Mouse (Mus musculus) stomach, postnatal 0 days (tissue): ENCODE results near the gene Kcne3. TPM values are rescaled to one million over a fixed set of nuclear protein-coding genes. Genes with fewer than 3 reads are reported as not detected.

Source experiments
- ATAC-seq: fragments of 200-750 bp; cut with Nextera tagmentation; 2 replicates; pipeline ENCODE4 v1.8.0; 2017; ENCODE audit not compliant: low FRiP score, low TSS enrichment
- DNase-seq: peaks from one replicate; pipeline ENCODE4 v3.0.0-alpha.2; 2016; ENCODE audit warnings: low spot score
- H3K27ac ChIP-seq: fragments of 300-500 bp; sonication (generic); replicated peaks from 2 replicates; pipeline ENCODE4 v1.5.1; 2014; ENCODE audit warnings: mild to moderate bottlenecking, control low read depth
- H3K27me3 ChIP-seq: fragments of 300-500 bp; sonication (generic); 2 replicates; pipeline ENCODE4 v1.6.1; 2014; ENCODE audit warnings: low read length; ENCODE audit not compliant: control insufficient read depth, insufficient read depth
- H3K36me3 ChIP-seq: fragments of 300-500 bp; sonication (generic); 2 replicates; pipeline ENCODE4 v1.6.1; 2014; ENCODE audit warnings: low read length, mixed read lengths; ENCODE audit not compliant: control insufficient read depth, insufficient read depth
- H3K4me1 ChIP-seq: fragments of 300-500 bp; sonication (generic); replicated peaks from 2 replicates; pipeline ENCODE4 v1.6.1; 2014; ENCODE audit warnings: antibody characterized with exemption; ENCODE audit not compliant: control insufficient read depth, insufficient read depth
- H3K4me2 ChIP-seq: fragments of 300-500 bp; sonication (generic); replicated peaks from 2 replicates; pipeline ENCODE4 v1.6.1; 2014; ENCODE audit warnings: low read depth, mild to moderate bottlenecking, control low read depth, moderate library complexity
- H3K4me3 ChIP-seq: fragments of 300-500 bp; sonication (generic); 2 replicates; pipeline ENCODE4 v1.5.1; 2014; ENCODE audit warnings: low read depth, low read length, control low read depth
- H3K9ac ChIP-seq: fragments of 300-500 bp; sonication (generic); 2 replicates; pipeline ENCODE4 v1.6.1; 2014; ENCODE audit warnings: mild to moderate bottlenecking, low read length, control low read depth, mixed read lengths
- H3K9me3 ChIP-seq: fragments of 300-500 bp; sonication (generic); 2 replicates; pipeline ENCODE4 v1.6.1; 2016; ENCODE audit warnings: low read length; ENCODE audit not compliant: control insufficient read depth
- CTCF ChIP-seq: IDR thresholded peaks from 2 replicates; pipeline ENCODE4 v1.5.1; 2016; ENCODE audit warnings: antibody characterized with exemption, low read depth, mild to moderate bottlenecking, moderate library complexity
- EP300 ChIP-seq: optimal IDR thresholded peaks from 2 replicates; pipeline ENCODE3; 2016; ENCODE audit warnings: antibody characterized with exemption
- WGBS: fragments of 180-500 bp; shearing (Covaris S2); extraction: QIAGEN DNeasy Blood & Tissue Kit; methylation state at CpG from one replicate; pipeline ENCODE4 v1.1.7; 2014; 5-methylcytosine and 5-hydroxymethylcytosine counted together
- polyA plus RNA-seq: library from polyadenylated mRNA; unstranded; fragments of >200 nt; fragmentation: Nextera tagmentation; extraction: Ambion mirVana; gene quantifications from 2 replicates; pipeline ENCODE4 v1.2.1, GENCODE M21; 2015

The Kcne3 gene
- polyA plus RNA-seq, 1 experiment from 2014 or later = 4.7 TPM

GRCm38 (mm10) chr7:100138075-100138474 lies 38.2 kb upstream of the Kcne3 start:
- Histone ChIP-seq H3K4me2 (no peak overlapping the region), H3K4me3 (no peak overlapping the region), H3K36me3 (no peaks in the 10 kb centered on the region), H3K9me3 (no peaks in the 10 kb centered on the region), H3K9ac (no peak overlapping the region), H3K27ac (no peak overlapping the region), H3K4me1 (no peaks in the 10 kb centered on the region), H3K27me3 (no peaks in the 10 kb centered on the region)
- ATAC-seq (no peak), DNase-seq (no peak)
- WGBS = 92% methylated on average over 4 of the region's 4 CpGs
- no peak for TF ChIP-seq EP300
- no peak for TF ChIP-seq CTCF

DNA sequence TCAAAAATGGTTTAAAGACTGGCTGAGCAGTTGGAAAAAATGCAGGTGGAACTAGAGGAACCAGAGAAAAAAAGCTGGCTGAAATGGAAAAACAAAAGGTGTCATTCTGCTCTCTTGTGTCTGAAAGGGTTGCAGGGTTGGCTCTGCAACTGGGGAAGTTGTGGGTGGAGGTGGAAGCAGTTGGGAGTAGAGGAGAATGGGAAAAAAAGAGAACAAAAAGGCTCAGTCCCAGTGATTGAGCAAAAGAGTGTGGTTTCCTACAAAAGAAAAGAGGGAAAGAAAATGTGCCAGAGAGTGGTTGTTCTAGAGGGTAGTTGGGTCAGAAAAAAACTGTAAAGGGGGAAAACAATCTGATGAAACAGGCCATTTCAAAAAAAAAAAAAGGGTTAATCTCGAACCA lies 35.7 kb upstream of the Kcne3 start:
- H3K4me3 ChIP-seq = no peak overlapping the region
- no peaks in the 10 kb centered on the region for H3K9me3 ChIP-seq
- H3K27ac ChIP-seq = no peak overlapping the region
- H3K4me2 ChIP-seq = no peak overlapping the region
- H3K4me1 ChIP-seq = no peaks in the 10 kb centered on the region
- WGBS = 52% methylated on average over 1 of the region's 1 CpGs
- no peaks in the 10 kb centered on the region for H3K36me3 ChIP-seq
- ATAC-seq (no peak), DNase-seq (no peak)
- no peaks in the 10 kb centered on the region for H3K27me3 ChIP-seq
- TF ChIP-seq EP300 (no peak), CTCF (no peak)
- no peak overlapping the region for H3K9ac ChIP-seq

DNA sequence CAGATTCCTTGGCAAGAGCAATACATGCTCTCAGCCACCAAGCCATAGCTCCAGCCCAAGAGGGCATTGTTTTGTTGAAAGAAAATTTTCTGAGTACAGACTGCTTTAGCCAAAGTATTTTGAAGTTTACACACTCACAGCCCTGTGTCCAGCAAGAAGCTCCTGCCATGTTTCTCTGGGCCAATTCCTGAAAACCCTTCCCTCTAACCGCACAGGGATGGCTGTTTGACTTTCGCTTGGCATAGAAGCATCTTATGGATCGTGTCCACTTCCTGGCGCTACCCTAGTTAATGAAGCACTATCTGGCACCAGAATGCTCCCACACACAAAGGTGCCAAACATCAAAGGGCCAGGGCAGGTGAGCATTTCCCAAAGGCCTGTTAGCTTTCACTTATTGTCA lies 27.7 kb upstream of the Kcne3 start:
- H3K27ac ChIP-seq = no peak overlapping the region
- ATAC-seq = no peak

DNA sequence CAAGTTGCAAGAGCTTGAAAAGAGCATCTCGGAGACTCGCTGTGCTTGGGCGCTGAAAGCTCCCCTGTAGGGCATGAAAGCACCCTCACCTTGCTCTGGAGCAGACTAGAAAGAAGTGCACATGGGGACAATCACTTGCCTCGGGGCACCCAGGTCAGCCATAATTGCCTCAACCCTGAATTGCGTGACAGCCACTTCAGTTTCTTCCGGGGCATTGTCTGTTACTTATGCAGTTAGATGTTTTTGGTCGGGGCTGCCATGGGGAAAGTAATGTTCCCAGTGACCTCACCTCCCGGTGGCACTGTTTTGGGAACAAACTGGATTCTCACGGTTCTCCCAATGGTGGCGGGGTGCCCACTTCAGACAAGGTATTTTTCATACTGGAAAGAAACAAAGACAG lies 26.2 kb upstream of the Kcne3 start:
- Histone ChIP-seq H3K27me3 (no peaks in the 10 kb centered on the region), H3K4me2 (no peak overlapping the region), H3K9me3 (no peaks in the 10 kb centered on the region), H3K4me3 (no peak overlapping the region), H3K36me3 (no peaks in the 10 kb centered on the region), H3K4me1 (no peaks in the 10 kb centered on the region), H3K27ac (no peak overlapping the region), H3K9ac (no peak overlapping the region)
- ATAC-seq (no peak), DNase-seq (no peak)
- TF ChIP-seq EP300 (no peak), CTCF (no peak)
- WGBS = 56% methylated on average over 10 of the region's 10 CpGs

More for the DNA sequence above, 27.7 kb upstream of the Kcne3 start:
- Histone ChIP-seq H3K4me3 (no peak overlapping the region), H3K4me1 (no peaks in the 10 kb centered on the region), H3K9me3 (no peaks in the 10 kb centered on the region), H3K9ac (no peak overlapping the region), H3K27me3 (no peaks in the 10 kb centered on the region), H3K36me3 (no peaks in the 10 kb centered on the region), H3K4me2 (no peak overlapping the region)
- no peak for DNase-seq
- WGBS = 83% methylated on average over 4 of the region's 4 CpGs
- TF ChIP-seq EP300 (no peak), CTCF (no peak)

DNA sequence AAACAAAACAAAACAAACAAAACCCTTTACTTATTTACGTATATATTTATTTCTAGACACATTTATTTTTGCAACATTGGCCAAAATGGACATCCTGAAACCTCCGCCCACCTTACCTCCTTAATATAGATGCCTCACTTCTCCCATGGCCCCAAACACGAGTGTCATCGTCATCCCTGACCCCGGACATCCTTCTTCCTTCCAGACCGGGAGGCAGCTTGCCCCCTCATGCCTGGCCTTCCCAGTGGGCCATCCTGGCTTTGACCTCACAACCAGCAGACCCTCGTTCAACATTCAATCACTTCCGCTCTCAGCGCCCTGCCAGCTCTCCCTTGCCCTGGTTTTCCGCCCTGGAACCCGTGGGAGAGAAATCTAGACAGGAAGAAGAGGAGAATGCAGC lies 25.7 kb upstream of the Kcne3 start:
- Histone ChIP-seq H3K4me2 (no peak overlapping the region), H3K36me3 (no peaks in the 10 kb centered on the region), H3K27ac (no peak overlapping the region), H3K9me3 (no peaks in the 10 kb centered on the region), H3K4me3 (no peak overlapping the region), H3K4me1 (no peaks in the 10 kb centered on the region), H3K9ac (no peak overlapping the region), H3K27me3 (no peaks in the 10 kb centered on the region)
- no peak for ATAC-seq
- TF ChIP-seq CTCF (no peak), EP300 (no peak)
- no peak for DNase-seq
- 81% methylated on average over 11 of the region's 11 CpGs for whole genome bisulfite sequencing

DNA sequence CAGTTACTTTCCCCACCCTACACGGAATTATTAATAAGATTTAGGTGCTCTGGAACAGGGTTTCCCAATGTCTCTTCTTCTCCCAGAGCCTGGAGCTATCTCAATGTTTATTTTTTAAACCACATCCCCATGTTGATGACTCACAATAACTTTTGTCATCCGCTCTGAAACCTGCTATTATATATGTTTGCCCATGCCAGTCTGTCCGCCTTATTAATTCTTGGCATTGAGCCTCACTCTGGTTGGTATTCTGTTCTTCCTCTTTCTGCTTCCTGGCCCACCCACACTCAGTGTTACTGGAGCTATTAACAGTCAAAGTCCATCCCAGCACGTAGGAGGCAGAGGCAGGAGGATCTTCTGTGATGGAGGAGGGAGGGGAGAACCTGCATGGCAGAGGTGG lies 18.6 kb upstream of the Kcne3 start:
- no peaks in the 10 kb centered on the region for H3K36me3 ChIP-seq
- H3K27ac ChIP-seq = no peak overlapping the region
- no peaks in the 10 kb centered on the region for H3K27me3 ChIP-seq
- TF ChIP-seq EP300 (no peak), CTCF (no peak)
- no peaks in the 10 kb centered on the region for H3K4me1 ChIP-seq
- DNase-seq (no peak), ATAC-seq (no peak)
- no peak overlapping the region for H3K4me3 ChIP-seq
- WGBS = 56% methylated on average over 4 of the region's 4 CpGs
- H3K9ac ChIP-seq = no peak overlapping the region
- no peaks in the 10 kb centered on the region for H3K9me3 ChIP-seq
- no peak overlapping the region for H3K4me2 ChIP-seq
